ENCODE assay signal across 8 mouse cellular contexts in the genomic region with DNA sequence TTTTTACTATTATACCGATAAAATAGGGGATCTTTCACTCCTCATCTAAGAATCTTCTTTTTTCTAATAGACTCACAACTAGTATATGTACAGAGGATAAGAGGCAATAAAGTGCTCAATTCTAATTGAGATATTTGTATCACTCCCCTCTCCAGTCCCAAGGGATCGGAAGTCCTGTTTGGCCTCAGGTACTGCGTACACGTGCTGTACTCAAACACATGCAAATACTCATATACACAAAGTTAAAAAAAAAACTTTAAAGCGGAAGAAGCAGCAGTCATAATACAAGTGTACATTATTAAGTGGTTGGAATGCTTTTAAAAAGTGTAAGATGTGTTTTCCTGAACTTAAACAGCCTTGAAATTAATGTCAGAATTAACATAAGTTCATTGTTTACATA. TPM values are rescaled to one million over a fixed set of nuclear protein-coding genes. Genes with fewer than 3 reads are reported as not detected.
A peak's percentile ranks its signal among the peaks of the same experiment; 100 is the strongest.
DNase-seq lines count a peak whose midpoint lies in the region; ATAC-seq and TF ChIP-seq lines count a peak whose summit lies in the region.

No protein-coding gene starts in this region.

- no peak overlapping the region for H3ac ChIP-seq in myocyte (ENCODE audit: control insufficient read depth, insufficient read length)

- no peaks in the 10 kb centered on the region for H3K27me3 ChIP-seq in hindbrain, embryonic 16.5 days (replicated peaks; ENCODE audit: control insufficient read depth, insufficient read depth, low read length)
- H3K27me3 ChIP-seq in myocyte (ENCODE audit: control insufficient read depth, insufficient read depth, insufficient read length): no peaks in the 10 kb centered on the region

- H3K79me2 ChIP-seq in myocyte (ENCODE audit: control insufficient read depth, insufficient read depth): peaks cover 31% of the 10 kb centered on the region

- H3K9me3 ChIP-seq in hindbrain, embryonic 16.5 days (ENCODE audit: control insufficient read depth, low read length): no peaks in the 10 kb centered on the region

- WGBS in hindbrain, embryonic 16.5 days: 67% methylated on average over 5 of the region's 5 CpGs

- TF ChIP-seq POLR2A in cortical plate, adult 2 months (IDR thresholded peaks at IDR 0.05; ENCODE audit: extremely low read depth, insufficient read depth, low read length): no peak
- TF ChIP-seq POLR2A in myocyte (IDR thresholded peaks at IDR 0.05; ENCODE audit: insufficient read length, low read depth): no peak

- H3K4me2 ChIP-seq in hindbrain, embryonic 16.5 days (ENCODE audit: low read length): peak overlapping the region; percentile 53
- peak overlapping the region; percentile 86 for H3K4me2 ChIP-seq in myocyte (ENCODE audit: low read depth)

- peak overlapping the region; percentile 51 for H3K4me3 ChIP-seq in left cerebral cortex, adult 2 months
- peak overlapping the region; percentile 72 for H3K4me3 ChIP-seq in cortical plate, adult 2 months (ENCODE audit: insufficient read depth, low read length)
- H3K4me3 ChIP-seq in hindbrain, embryonic 16.5 days (ENCODE audit: low read length): peak overlapping the region; percentile 56
- peak overlapping the region; percentile 59 for H3K4me3 ChIP-seq in myocyte

- no peak for DNase-seq in left cerebral cortex, adult 2 months (ENCODE audit: extremely low spot score in 1 of 2, low spot score in 2 of 2)
- no peak for DNase-seq in left cerebral cortex, adult 9 months (ENCODE audit: low spot score in 2 of 2)
- no peak for DNase-seq in urinary bladder, postnatal 36 days (ENCODE audit: low spot score in 2 of 2)
- no peak for DNase-seq in yolk sac, embryonic 10.5 days (ENCODE audit: low spot score)
- DNase-seq in frontal cortex, postnatal 14 days (ENCODE audit: low spot score in 2 of 2): no peak

- H3K27ac ChIP-seq in left cerebral cortex, adult 2 months: peak overlapping the region; percentile 8
- H3K27ac ChIP-seq in cortical plate, adult 2 months (ENCODE audit: insufficient read depth, low read length): no peak overlapping the region
- no peak overlapping the region; the same call in 1 of the 2 replicates for H3K27ac ChIP-seq in hindbrain, embryonic 16.5 days (ENCODE audit: low read depth, low read length)

- ATAC-seq in hindbrain, embryonic 16.5 days: 0 out of 2 replicates have a peak, but pooled peaks have one; percentile 4

- no peaks in the 10 kb centered on the region for H3K4me1 ChIP-seq in cortical plate, adult 2 months (ENCODE audit: control insufficient read depth, insufficient read depth, low read length)
- H3K4me1 ChIP-seq in hindbrain, embryonic 16.5 days (ENCODE audit: control insufficient read depth, insufficient read depth, low read depth, low read length): no peaks in the 10 kb centered on the region

- intact Hi-C loops in left cerebral cortex, adult 2 months (cut with DNase I): loop anchor here (1.0 to 2.0 kb wide), 2 partner anchors 35 to 251 kb away; a partner anchor contains a TSS

- H3K9ac ChIP-seq in hindbrain, embryonic 16.5 days (ENCODE audit: low read depth, low read length): no peak overlapping the region

- no peaks in the 10 kb centered on the region for H3K36me3 ChIP-seq in hindbrain, embryonic 16.5 days (ENCODE audit: control insufficient read depth, insufficient read depth, low read length)
- H3K36me3 ChIP-seq in myocyte (ENCODE audit: control insufficient read depth, insufficient read depth): no peaks in the 10 kb centered on the region

- TF ChIP-seq CTCF in left cerebral cortex, adult 2 months (IDR thresholded peaks at IDR 0.05): no peak
- TF ChIP-seq CTCF in cortical plate, adult 2 months (IDR thresholded peaks at IDR 0.05; ENCODE audit: extremely low read depth, insufficient read depth, low read length): no peak

TF ChIP-seq in myocyte, 11 proteins besides CTCF, POLR2A, EP300 and RAD21:
- TF ChIP-seq TCF12 (IDR thresholded peaks at IDR 0.05; ENCODE audit: insufficient read depth, poor library complexity, severe bottlenecking) (no peak), MAX (IDR thresholded peaks at IDR 0.05; ENCODE audit: low read depth) (no peak), MYOD1 (IDR thresholded peaks at IDR 0.05; ENCODE audit: control insufficient read depth in 1 of 3, insufficient read length in 2 of 3, low read depth in 2 of 3) (no peak), E2F4 (IDR thresholded peaks at IDR 0.05; ENCODE audit: insufficient read depth) (no peak), REST (IDR thresholded peaks at IDR 0.05; ENCODE audit: insufficient read depth, insufficient read length) (no peak), POLR2AphosphoS2 (IDR thresholded peaks at IDR 0.05; ENCODE audit: insufficient read length, low read depth) (no peak), SRF (IDR thresholded peaks at IDR 0.05; ENCODE audit: control insufficient read depth, insufficient read length, low read depth) (no peak), CEBPB (IDR thresholded peaks at IDR 0.05; ENCODE audit: insufficient read depth, poor library complexity, severe bottlenecking) (no peak), MYOG (IDR thresholded peaks at IDR 0.05; ENCODE audit: control insufficient read depth in 1 of 3, insufficient read depth in 1 of 3, insufficient read length in 2 of 3, low read depth in 2 of 3) (no peak), USF1 (IDR thresholded peaks at IDR 0.05; ENCODE audit: low read depth) (no peak), TCF3 (IDR thresholded peaks at IDR 0.05; ENCODE audit: insufficient read length, low read depth) (no peak)

RNA-seq across cellular contexts. Expression of a gene that starts 0.5 kb away (rescaled TPM):
- total RNA-seq in left cerebral cortex, adult 2 months (2021): 10 to 100 TPM; 51.6 to 51.8 TPM
- polyA plus RNA-seq in cortical plate, adult 2 months (2012; rRNA removed): 25.8 and 27.5 TPM in 2 replicates
- polyA plus RNA-seq in hindbrain, embryonic 16.5 days (2015; fragmentation: Nextera tagmentation; extraction: Ambion mirVana): 29.9 and 32.7 TPM in 2 replicates
- 36.3 TPM for polyA plus RNA-seq in myocyte (2012; fragmentation: generic; extraction: Trizol)

RNA-seq across cellular contexts. Expression of a gene that starts 0.7 kb away (rescaled TPM):
- 1 to 10 TPM; 3.6 TPM for total RNA-seq in left cerebral cortex, adult 2 months (2021)
- polyA plus RNA-seq in cortical plate, adult 2 months (2012; rRNA removed): 0.79 and 0.85 TPM in 2 replicates
- polyA plus RNA-seq in hindbrain, embryonic 16.5 days (2015; fragmentation: Nextera tagmentation; extraction: Ambion mirVana): 1.8 and 2.3 TPM in 2 replicates
- 0.40 TPM for polyA plus RNA-seq in myocyte (2012; fragmentation: generic; extraction: Trizol)

RNA-seq across cellular contexts. Expression of a gene that starts 34.7 kb away (rescaled TPM):
- total RNA-seq in left cerebral cortex, adult 2 months (2021): 10 to 100 TPM; 14.1 to 14.4 TPM
- polyA plus RNA-seq in cortical plate, adult 2 months (2012; rRNA removed): 14.2 and 15.2 TPM in 2 replicates
- 24.7 and 27.9 TPM in 2 replicates for polyA plus RNA-seq in hindbrain, embryonic 16.5 days (2015; fragmentation: Nextera tagmentation; extraction: Ambion mirVana)
- 1.4 TPM for polyA plus RNA-seq in myocyte (2012; fragmentation: generic; extraction: Trizol)

RNA-seq across cellular contexts. Expression of a gene that starts 34.7 kb away (rescaled TPM):
- total RNA-seq in left cerebral cortex, adult 2 months (2021): 10 to 100 TPM in 1 of 2 experiments, 1 to 10 TPM in 1; 9.2 to 10.5 TPM
- 6.3 TPM in 2 replicates for polyA plus RNA-seq in cortical plate, adult 2 months (2012; rRNA removed)
- 4.5 and 5.8 TPM in 2 replicates for polyA plus RNA-seq in hindbrain, embryonic 16.5 days (2015; fragmentation: Nextera tagmentation; extraction: Ambion mirVana)
- 1.1 TPM for polyA plus RNA-seq in myocyte (2012; fragmentation: generic; extraction: Trizol)

RNA-seq across cellular contexts. Expression of a gene that starts 34.7 kb away (rescaled TPM):
- total RNA-seq in left cerebral cortex, adult 2 months (2021): 10 to 100 TPM; 30.9 to 37.1 TPM
- 20.7 and 22.0 TPM in 2 replicates for polyA plus RNA-seq in cortical plate, adult 2 months (2012; rRNA removed)
- polyA plus RNA-seq in hindbrain, embryonic 16.5 days (2015; fragmentation: Nextera tagmentation; extraction: Ambion mirVana): 46.5 and 51.7 TPM in 2 replicates
- polyA plus RNA-seq in myocyte (2012; fragmentation: generic; extraction: Trizol): 6.1 TPM
